Mouse (Mus musculus) kidney, adult 8-10 months (tissue): Measurements from ENCODE around the gene Mpnd.

Experiments used
- DNase-seq, 2 experiments: peaks; one replicate each; pipeline ENCODE4 v3.0.0; 2022

Mpnd gene

GRCm38 (mm10) chr17:56005415-56006061 lies at the start of gene Mpnd, which contains the start of gene Stap2:
Gene Mpnd (plus strand): TSS chr17:56005711.
Gene Stap2 (minus strand): TSS chr17:56005584.
- DNase-seq, result peak; percentile 58 to 68

DNA sequence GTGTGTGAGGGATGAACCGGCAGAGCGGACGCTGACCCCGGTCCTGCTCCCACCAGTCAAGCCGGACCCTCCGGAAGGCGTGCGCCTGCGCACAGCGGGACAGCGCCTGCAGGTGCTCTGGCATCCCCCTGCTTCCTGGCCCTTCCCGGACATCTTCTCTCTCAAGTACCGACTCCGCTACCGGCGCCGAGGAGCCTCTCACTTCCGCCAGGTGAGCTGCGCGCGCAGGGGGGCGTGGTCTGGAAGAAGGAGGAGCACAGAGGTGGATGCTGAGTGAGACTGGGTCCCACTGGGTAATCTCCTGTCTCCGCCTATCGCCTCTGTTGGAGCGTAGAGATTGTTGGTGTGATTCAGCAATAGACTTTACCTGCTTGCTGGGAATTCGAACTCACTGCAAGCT lies 49.4 kb upstream of the Mpnd start:
- peak; percentile 80 to 83 for DNase-seq

- DNase-seq, result no peak
Observed at GRCm38 (mm10) chr17:55956591-55956990, 48.9 kb upstream of the Mpnd start.

GRCm38 (mm10) chr17:55957168-55957567 lies 48.3 kb upstream of the Mpnd start:
- peak; percentile 49 to 78 for DNase-seq

- no peak for DNase-seq
Observed at GRCm38 (mm10) chr17:55957726-55958583, 47.6 kb upstream of the Mpnd start.

- DNase-seq, result no peak
Observed at GRCm38 (mm10) chr17:55958584-55958886, 47.0 kb upstream of the Mpnd start.

DNA sequence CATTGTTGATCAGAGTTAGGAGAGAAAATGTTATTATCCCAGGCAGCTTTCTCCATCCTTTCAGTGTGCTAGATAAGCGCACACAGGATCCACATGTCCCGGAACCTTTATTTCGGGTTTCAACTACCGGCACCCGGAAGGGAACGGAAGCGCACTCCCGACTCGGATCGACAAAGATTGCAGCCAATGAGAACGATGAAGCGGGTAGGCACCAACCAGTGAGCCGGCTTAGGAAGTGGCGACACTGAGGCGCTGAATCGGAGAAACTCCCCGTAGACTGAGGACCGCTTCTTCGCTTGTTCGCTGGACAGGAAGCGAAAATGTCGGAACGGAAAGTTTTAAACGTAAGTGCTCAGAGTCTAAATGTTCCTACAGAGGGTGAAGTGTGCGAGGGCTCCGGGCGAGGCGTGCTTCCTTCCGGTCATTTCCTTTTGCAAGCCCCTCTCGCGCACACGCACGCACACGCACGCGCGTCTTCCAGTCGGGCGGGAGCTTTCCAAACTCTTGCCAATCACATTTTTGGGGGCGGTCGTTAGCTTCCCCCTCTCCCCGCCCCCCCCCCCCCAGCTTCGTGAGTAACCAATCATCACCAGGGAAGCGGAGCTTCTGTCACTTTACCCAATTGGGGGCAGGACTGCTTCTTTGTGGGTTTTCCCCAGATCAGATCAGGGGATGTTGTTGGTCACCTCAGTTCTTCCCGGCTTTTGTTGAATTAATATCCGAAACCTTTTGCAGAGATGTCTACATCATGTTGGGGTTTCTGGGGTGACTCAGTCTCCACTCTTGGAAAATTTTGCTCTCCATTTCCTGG lies 46.4 kb upstream of the Mpnd start, which contains the start of gene Yju2:
Gene Yju2, plus strand, starts transcription at position 182 of the 811 bp plus-strand sequence.
- DNase-seq, result peak; percentile 94

DNA sequence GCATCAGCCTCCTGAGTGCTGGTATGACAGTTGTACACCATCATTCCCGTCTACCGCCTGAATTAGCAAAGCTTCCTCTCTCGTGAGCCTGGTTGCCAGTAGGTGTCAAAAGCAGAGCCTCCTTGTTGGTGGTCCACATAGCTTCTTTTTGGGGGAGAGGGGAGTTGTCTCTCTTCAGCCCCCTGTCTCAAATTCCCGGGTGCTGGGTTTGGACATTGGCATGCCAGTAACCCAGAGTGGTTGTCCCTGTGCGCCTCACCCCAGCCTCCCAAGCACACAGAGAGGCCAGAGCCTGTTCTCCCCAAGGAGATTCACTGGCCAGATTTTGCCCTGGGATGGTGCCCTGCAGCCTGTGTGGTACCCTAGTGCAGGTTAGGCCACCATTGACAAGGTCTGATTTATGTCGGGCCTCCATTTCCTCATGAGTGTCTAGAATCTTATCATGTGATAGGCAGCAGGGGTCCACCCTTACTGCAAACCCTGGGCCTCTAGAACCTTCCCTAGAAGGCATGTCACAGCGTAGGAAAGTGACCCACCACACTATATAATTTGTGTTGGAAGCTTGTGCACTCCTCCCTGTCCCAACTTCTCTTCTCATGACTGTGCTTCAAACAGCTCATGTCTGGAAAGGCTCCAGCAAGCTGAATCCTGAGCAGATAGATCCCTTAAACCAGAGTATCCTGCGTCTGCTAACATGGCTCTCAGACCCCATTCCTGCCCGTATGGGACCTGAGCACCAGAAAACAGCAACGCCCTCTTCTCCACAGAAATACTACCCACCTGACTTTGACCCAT lies 45.4 kb upstream of the Mpnd start:
- no peak for DNase-seq

- DNase-seq, result no peak
Observed at GRCm38 (mm10) chr17:55960791-55961190, 44.7 kb upstream of the Mpnd start.

GRCm38 (mm10) chr17:55961631-55962030 lies 43.9 kb upstream of the Mpnd start:
- DNase-seq, result no peak

- DNase-seq, result no peak
Observed at GRCm38 (mm10) chr17:55963171-55963570, 42.3 kb upstream of the Mpnd start.

DNA sequence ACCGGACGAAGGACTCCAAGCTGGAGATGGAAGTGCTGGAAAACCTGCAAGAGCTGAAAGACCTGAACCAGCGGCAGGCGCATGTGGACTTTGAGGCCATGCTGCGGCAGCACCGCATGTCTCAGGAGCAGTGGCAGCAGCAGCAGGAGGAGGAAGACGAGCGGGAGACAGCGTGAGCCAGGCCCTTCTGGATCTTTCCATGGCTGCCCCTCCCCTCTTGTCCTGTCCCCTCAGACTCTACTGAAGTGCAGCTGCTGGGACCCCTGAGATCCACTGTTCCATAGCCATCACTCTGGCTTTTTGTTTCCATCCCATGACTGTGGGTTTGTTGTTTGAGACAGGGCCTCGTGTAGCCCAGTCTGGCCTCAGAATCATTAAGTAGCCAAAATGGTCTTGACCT lies 41.0 kb upstream of the Mpnd start:
- DNase-seq, result no peak

- DNase-seq, result no peak
Observed at GRCm38 (mm10) chr17:55964996-55965395, 40.5 kb upstream of the Mpnd start.

DNA sequence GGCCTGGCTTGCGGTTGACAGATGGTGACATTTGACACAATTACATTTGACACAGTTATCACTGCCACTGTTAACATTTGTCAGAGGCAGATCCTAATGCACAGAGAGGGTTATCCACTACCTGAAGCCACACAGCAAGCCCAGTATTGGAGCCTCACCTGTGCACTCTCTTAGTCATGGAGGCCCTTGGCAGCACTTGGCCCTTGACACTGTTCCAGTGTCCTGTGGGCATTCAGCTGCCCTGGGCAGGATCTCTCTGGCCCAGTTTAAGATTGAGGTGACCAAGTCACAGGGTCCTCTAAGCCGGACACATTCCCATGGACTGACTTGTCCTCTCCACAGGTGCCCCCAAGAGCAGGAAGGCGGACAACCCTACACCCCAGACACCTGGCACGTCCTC lies 38.3 kb upstream of the Mpnd start:
- DNase-seq, result no peak

GRCm38 (mm10) chr17:55968210-55968609 lies 37.3 kb upstream of the Mpnd start:
- no peak for DNase-seq

DNA sequence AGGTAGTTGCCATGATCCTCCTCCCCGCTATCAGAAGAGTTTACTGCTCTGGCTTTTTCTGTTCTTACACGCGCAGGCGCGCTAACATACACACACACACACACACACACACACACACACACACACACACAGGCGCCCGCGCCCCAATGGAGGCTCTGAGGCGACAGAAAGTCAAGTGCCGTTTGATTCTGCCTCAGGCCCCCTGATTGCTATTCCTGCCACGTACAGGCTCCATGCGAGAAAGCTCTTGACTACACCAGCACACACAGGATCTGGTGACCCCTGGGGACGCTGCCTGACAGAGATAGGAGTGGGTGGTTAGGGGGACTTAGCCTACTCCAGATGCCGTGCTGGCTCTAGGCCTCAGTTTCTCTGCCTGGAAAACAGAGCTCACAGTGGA lies 36.0 kb upstream of the Mpnd start:
- DNase-seq, result peak; percentile 33 to 61

- DNase-seq, result no peak
Observed at GRCm38 (mm10) chr17:55969966-55970891, 35.3 kb upstream of the Mpnd start, which contains the start of gene Shd. Gene Shd (plus strand): TSS chr17:55970467.

- no peak for DNase-seq
Observed at GRCm38 (mm10) chr17:55971453-55971852, 34.1 kb upstream of the Mpnd start.

DNA sequence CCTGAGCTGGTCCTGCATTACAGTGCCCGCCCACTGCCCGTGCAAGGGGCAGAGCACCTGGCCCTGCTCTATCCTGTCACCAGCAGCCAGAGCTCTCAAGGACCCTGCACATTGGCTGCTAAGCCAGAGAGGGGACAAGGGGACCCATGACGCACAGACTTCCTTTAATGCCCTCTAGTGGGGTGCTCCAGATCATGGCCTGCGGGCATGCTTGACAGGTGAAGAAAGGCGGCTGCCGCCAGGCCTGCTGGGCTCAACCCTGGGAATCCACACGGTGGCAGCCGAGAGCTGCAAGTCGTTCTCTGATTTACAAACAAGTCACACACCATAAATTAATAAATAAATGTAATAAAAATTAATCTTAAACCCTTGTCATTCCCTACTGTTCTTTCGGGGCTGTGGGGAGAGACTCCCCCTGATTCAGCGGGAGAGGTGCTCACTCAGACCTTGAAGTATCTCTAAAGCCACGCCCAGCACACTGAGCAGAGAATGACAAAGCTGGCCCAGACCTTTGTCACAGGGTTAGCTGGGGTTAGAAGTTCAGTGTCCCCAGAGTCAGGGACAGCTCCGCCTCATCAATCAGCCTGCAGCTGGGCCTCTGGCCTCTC lies 29.2 kb upstream of the Mpnd start:
- peak; percentile 68 to 84 for DNase-seq

GRCm38 (mm10) chr17:55977301-55977700 lies 28.2 kb upstream of the Mpnd start:
- no peak for DNase-seq
